Mouse (Mus musculus) cerebellum, adult 11 months (tissue): ENCODE measurements around the gene B3gnt4.
A peak's percentile ranks its signal among the peaks of the same experiment; 100 is the strongest.

Experiments used
- DNase-seq: peaks from one replicate; pipeline ENCODE4 v3.0.0; 2022

Gene B3gnt4

GRCm38 (mm10) chr5:123528641-123529040, 18.4 kb downstream of the B3gnt4 start:
- no peak for DNase-seq

GRCm38 (mm10) chr5:123530056-123530455, 19.8 kb downstream of the B3gnt4 start:
- no peak for DNase-seq

- DNase-seq: no peak
Observed at GRCm38 (mm10) chr5:123533801-123534200, 23.5 kb downstream of the B3gnt4 start.

GRCm38 (mm10) chr5:123555693-123556092, 45.4 kb downstream of the B3gnt4 start:
- no peak for DNase-seq

GRCm38 (mm10) chr5:123556451-123556850, 46.2 kb downstream of the B3gnt4 start:
- DNase-seq: peak; percentile 71

GRCm38 (mm10) chr5:123559588-123559987, 49.3 kb downstream of the B3gnt4 start:
- DNase-seq: no peak

GRCm38 (mm10) chr5:123561128-123561527, 50.9 kb downstream of the B3gnt4 start:
- DNase-seq: no peak
